Mouse (Mus musculus): Measurements from ENCODE around the gene Npm3.

The Npm3 gene

DNA sequence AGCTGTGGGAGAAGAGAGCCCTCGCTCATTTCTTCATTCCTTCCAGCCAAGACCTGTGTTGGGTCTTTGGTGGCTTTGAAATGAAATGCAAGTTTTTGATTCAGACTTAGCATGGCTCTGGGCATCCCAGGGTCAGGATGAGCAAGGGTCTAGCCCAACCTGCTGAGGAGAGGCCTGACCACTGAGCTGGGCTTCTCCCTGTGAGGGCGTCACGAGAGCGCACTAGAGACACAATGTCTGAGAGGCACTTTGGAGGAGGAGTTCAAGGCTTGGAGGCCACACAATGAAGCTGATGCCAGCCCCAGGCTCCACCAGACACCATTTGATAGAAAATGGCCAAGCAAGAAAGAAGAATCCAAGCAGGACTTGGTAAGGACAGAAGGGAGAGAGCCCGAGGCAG is 15.2 kb downstream of the Npm3 start:
- DNase-seq (ENCODE audit: low spot score), result no peak

DNA sequence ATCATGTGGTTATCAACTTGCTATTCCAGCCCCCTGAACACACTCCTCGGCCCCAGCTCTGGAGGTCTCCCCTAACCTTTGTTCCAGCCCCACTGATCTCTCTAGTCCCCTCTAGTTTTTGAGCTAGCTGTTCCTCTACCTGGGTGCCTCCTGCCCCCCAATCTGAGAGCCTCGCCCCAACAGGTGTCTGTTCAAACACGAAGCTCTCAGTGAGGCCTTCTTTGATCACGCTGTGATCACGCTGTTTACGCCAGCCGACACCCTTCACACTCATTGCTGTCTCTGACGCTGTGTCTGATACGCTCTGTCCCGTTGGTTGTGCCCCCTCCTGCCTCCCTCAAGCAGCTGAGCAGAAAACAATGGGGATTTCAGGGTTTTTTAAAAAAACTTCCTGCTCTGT is 15.8 kb downstream of the Npm3 start:
- no peak for DNase-seq (ENCODE audit: low spot score)

DNA sequence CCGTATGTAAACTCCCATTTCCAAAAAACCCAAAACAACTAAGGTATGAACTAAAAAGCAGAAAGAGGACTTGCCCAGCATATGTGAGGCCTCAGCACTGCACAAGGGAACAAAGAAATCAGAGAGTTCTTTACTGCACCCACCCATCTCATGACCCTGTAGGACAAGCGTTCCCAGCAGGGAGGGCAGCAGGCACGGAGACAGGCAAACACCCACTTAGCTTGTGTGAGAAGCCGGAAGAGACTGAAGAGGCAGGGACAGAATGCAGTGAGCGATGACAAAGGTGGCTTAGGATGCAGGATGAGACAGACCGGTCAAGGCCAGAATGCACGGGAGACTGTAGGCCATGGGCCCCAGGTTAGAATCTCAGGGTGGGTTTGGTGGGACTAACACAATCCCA is 17.7 kb downstream of the Npm3 start:
- DNase-seq (ENCODE audit: low spot score), result no peak

DNA sequence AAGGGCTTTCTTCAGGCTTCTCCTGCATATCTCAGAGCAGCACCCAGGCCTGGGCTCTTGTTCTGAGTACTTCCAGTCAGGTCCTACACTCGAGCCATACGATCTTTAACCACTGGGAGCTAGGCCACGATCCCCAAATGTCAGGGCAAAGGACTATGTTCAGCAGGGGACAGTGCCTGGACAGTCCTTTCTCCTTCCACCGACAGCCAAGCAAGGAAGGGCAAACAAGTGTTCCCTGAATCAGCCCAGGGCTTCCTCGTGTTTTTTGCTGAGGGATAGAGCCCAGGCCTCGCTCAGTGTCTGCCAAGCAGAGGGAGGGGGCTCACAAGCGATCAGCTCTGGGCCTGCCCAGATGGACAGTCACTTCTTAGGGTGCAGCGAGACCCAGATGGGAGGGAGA is 19.3 kb downstream of the Npm3 start:
- DNase-seq (ENCODE audit: low spot score), result no peak

DNA sequence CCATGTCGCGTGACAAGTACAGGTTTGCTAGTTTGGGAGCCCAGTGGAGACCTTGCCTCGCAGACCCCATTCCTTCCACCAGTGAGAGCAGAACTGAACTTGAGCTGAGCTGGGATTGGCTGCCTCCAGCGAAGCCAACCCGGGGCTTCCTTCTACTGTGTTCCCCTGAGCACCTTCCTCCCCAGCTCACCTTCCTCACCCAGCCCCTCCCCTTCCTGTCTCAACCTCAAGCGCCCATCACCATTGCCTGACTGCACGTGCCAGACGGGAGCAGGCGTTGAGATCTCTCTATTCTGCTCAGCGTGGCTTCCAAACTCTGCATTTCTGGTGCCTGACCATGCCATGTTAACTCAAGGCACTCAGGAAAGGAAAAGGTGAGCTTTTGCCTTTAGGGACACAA is 22.2 kb downstream of the Npm3 start:
- no peak for DNase-seq (ENCODE audit: low spot score)

DNA sequence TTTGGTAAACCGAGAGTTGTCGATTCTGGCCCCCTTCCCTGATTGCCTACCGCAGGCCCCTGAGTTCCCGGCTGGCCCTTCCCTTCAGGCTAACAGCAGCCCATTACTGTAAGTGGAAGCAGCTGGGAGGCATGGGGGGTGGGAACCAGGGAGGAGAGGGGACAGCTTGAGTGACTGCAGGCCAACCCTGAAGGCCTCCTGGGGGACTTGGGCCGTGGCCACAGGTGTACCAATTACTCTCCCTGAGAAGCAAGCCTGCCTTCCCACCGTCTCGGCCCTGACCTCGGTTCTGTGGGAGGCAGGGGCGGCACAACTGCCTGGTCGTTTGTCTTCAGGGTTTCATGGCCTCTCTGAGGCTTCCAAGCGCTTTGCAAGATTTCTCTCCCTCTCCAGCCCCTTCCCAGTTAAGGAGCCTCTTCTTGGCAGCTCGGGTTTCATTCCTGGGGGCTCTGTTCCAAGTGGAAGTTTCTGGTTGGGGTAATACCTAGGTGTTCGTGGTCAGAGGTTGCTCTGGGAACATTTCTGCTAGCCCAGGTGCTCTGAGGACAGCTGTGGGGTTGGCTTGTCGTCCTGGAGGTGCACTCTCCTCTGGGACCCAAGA is 23.6 kb downstream of the Npm3 start:
- no peak for DNase-seq (ENCODE audit: low spot score)

DNA sequence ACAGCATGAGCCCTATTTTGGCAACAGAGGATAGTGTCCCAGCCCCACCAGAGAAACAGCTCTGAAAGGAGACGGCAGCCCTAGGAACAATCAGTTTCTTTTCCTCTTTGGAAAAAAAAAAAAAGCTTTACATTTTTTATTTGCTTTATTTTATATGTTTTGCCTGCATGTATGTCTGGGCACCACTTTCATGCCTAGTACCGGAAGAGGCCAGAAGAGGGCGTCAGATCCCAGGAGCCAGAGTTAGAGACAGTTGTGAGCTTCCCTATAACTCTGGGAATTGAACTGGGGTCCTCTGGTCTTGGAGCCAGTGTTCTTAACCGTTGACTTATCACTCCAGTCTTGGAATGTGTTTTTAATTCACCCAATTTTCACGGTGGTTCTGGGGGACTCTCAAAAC is 27.2 kb downstream of the Npm3 start:
- no peak for DNase-seq (ENCODE audit: low spot score)

DNA sequence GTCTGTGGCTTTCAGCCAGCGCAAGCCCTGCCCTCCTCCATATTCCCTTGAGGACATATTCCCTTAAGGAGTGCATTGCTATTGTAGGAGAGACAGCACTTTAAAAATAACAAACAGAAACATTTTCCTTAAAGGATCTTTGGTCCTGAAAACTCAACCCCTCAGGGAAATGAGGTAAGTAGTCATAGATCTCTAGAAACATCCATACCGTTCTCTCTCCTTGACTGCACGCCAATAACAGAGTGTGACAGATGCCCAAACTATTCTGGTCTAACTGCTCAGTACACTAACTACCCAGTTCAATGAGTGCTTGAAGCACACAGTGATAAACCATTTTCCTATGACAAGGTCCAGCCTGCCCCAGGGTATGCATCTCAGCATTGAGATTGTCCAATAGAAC is 31.1 kb downstream of the Npm3 start:
- no peak for DNase-seq (ENCODE audit: low spot score)

DNA sequence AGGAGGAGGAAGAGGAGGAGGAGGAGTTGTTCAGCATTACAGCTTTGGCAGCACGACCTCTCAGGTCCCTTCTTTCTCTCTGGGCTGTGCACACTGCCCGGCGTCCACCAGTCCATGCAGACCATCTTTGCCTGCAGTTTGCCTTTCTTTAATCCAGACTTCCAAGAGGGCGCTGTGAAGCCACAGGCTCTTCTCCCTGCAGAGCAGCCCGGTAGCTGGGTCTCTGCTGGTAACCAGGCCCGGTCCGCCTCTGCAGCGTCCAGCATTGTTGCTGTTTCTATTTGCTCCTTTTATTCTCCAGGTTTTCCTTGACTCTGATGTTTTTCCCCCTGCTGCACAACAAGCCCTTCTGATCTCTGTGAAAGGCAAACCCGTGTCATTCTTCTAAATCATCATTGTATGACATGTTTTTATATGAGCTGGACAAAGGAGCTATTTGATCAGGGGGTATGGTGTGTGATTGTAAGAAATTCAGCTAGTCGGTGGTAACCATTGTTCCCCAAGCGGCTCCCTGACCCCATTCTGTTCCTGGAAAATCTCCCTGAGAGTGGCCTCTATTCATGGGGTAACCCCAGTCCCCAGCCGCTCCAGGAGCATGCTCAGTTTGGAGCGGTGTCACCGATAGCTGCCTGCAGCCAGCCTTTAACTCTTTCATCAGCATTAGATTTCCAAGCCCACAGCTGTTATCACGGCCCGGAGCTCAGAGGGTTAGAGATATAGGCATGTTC is 31.7 kb downstream of the Npm3 start:
- DNase-seq (ENCODE audit: low spot score), result peak; percentile 48

DNA sequence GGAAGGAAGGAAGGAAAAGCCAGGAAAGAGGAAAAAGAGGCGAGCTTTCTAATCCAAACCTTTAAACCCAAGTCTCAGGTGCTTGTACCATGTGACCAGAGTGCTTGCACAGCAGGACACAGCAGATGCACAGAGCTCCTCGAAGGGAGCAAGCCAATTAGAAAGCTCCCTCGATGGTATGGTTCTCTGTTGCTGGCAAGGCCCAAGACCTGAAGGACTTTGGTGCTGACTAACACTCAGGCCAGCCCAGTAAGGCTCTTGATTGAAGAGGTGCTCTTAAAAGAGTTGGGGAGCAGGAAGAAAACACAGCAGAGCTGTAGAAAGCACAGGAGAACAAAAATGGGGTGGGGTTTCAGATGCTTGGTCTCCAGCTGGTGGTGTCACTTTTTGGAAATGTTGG is 40.7 kb downstream of the Npm3 start:
- DNase-seq (ENCODE audit: low spot score), result no peak
